Mouse (Mus musculus) kidney, postnatal 25 days (tissue): ENCODE data around the gene Ugt1a6a.
"Not testable (repeated sequence)": the region's sequence is repeated elsewhere in the genome, so short reads cannot be mapped to it uniquely, and the experiment has no call there.

ENCODE experiments used
- DNase-seq, 2 experiments: peaks; one replicate each; pipeline ENCODE4 v3.0.0; 2021; ENCODE audit warnings: mixed read lengths in 2 of 2

Gene Ugt1a6a

GRCm38 (mm10) chr1:88135229-88135904 lies 758 bp downstream of the Ugt1a6a start:
- not testable (repeated sequence) for DNase-seq

DNA sequence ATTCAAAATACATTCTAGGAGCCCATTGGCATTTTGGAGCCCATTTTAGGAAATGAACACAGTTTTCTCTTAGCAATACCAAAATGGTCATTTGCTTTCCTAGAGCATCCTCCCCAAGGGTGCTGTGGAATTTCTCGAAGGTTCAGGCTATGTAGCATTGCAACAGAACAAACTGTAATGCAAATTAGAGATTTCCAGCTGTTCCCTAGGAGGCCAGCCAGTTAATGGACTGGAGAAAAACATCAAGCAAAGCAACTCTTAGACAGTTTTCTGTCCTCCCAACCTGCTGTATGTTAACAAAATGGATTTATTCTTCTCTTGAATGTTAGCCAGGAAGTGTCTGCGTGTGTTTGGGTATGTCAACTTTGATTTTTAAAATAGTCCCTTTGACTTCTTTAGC lies 2.0 kb downstream of the Ugt1a6a start:
- no peak for DNase-seq

DNA sequence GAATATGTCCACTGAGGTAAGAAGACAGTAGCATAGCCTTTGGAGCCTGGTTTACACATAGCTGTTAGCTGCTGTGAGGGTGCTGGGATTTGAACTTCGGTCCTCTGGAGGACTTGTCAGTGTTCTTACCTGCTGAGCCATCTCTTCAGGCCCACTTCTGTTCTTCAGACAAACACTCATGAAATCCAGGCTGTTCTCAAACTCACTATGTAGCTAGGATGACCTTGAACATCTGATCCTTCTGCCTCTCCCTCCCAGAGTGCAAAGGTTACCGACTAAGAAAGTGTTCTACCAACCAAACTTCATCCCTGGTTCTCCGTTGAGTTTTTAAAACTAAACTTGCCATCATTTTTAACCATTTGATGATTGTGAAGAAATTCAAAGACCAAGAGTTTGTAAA lies 2.7 kb downstream of the Ugt1a6a start:
- no peak for DNase-seq

DNA sequence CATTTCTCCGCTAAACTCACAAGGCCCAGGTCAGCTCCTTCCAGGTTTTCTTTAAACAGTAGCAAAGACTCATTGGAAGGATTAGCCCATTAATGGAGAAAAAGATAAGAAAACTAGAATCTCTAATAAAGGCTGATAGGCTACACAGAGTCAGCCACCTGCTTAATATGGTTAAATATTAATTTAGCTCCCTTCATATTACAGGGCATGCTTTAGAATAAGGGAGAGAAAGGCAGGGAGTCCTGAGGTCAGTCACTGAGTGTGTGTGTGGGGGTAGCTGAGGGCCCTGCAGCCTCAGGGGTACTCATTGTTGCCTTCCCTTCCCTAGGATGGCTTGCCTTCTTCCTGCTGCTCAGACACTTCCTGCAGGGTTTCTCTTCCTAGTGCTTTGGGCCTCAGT lies 3.5 kb downstream of the Ugt1a6a start:
- DNase-seq = no peak

GRCm38 (mm10) chr1:88140492-88140891 lies 5.9 kb downstream of the Ugt1a6a start:
- peak; percentile 74 to 75 for DNase-seq

- peak; percentile 81 to 86 for DNase-seq
Observed at GRCm38 (mm10) chr1:88143966-88144675, 9.5 kb downstream of the Ugt1a6a start.

DNA sequence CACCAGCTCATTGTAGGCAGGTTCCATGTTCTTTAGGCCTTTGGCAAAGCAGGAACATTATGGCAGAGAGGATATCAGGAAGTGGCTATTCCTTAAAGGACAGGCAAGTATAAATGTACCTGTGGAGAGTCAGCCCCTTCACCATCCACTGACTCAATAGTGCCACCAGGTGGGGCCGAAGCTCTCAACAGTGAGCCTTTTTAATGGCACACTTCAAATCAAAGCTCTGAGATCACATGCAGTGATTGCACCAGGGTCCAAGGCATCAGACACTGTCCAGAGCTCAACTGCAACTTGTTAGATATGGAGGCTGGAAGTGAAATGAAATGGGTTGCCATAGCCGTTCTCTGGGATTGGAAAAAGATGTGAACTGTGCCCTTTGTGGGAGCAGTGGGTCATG lies 10.7 kb downstream of the Ugt1a6a start:
- peak; percentile 51 to 61 for DNase-seq

DNA sequence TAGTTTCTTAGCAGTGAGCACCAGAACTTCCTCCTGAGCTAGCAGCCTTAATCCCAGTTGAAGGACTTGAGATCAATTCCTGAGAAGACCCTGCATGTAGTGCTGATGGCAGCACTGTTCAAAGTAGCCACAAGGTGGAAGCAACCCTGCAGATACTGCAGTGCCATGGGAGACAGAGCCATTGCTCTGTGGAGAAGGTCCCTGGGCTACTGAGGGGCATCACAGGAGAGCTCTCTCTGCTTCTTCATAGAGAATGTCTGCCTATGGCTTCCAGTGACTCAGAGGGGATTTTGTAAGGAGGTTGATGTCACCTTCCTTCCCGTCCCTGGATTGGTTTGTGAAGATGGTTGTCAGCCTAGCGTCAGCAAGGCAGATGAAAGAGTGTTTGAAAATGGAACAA lies 15.5 kb downstream of the Ugt1a6a start:
- not testable (repeated sequence) for DNase-seq

DNA sequence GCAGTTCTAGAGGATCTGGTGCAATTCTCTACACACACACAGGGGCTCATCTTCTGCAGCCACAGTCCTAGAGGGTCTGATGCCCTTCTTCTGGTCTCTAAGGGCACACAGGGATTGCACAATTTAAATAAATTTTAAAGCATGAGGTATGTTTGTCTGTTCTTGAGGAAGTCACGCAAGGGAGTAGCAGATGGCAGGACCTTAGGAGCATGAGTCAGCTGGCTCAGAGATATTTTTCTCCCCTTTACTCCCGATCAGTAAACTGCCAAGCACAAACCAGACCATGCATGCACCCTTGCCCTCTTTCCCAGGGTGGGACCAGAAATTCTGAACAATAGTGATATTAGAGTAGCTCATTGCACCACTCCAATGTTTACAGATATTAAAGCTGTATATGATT lies 23.8 kb downstream of the Ugt1a6a start:
- DNase-seq = no peak

- no peak for DNase-seq
Observed at GRCm38 (mm10) chr1:88165711-88166110, 31.1 kb downstream of the Ugt1a6a start, which contains the start of gene Ugt1a5. Gene Ugt1a5 (plus strand): TSS chr1:88166012.

GRCm38 (mm10) chr1:88172190-88172589 lies 37.6 kb downstream of the Ugt1a6a start:
- not testable (repeated sequence) for DNase-seq

GRCm38 (mm10) chr1:88179657-88180056 lies 45.0 kb downstream of the Ugt1a6a start:
- DNase-seq = no peak

DNA sequence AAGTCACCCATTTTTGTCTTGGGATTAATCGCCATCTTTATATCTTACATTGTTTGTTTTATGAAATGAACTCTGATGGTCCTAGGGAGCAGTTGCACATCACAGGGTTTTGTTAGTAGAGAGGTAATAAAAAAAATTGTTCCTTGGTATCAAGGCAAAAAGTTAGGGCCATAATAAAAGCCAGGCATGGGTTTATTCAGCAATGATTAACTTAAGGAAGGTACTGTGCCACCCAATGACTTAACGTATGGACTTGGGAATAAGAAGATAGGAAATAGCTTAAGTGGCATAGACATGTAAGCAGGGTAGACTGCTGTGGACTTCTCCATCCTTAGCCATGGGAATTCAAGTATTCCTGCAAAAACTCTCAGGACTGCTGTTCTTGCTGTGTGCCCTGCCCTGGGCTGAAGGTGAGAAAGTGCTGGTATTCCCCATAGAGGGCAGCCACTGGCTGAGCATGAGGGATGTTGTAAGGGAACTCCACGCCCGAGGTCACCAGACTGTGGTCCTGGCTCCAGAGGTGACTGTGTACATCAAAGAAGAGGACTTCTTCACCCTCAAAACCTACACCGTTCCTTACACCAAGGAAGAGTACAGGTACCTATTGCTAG lies 51.8 kb downstream of the Ugt1a6a start:
- no peak for DNase-seq

GRCm38 (mm10) chr1:88192136-88192535 lies 57.5 kb downstream of the Ugt1a6a start:
- no peak for DNase-seq

GRCm38 (mm10) chr1:88195687-88196086 lies 61.1 kb downstream of the Ugt1a6a start:
- peak; percentile 80 to 84 for DNase-seq

DNA sequence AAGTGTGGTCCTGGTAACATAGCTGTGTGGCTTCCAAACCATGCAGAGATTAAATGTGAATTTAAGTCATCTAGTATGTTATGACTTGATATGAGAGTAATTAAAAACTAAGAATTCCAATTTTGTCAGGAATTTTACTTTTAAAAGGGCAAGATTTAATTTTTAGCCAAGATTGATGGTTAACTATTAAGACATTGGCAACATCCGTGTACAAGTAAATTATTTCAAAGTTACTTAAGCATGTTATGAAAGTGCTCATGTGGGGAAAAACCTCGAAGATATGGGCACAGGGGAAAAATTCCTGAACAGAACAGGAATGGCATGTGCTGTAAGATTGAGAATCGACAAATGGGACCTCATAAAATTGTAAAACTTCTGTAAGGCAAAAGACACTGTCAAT lies 62.8 kb downstream of the Ugt1a6a start:
- no peak for DNase-seq

DNA sequence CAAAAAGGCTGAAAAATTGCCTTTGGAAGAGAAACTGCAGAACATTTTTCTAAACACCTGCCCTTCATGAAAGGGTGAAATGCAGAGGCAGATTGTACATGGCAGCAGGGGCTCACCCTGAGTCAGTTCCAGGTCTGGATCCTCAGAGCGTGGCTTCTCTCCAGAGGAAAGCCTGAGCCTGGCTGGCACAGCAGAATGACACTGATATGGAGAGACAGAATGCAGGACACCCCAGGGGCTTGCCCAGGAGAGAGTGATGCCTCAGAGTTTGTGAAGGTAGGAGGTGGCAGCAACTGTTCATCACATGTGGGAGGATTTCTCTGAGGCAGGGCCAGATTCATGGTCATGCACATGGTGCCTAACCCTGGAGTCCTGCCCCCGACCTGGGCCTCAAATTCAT lies 65.4 kb downstream of the Ugt1a6a start:
- DNase-seq = peak in 1 of 2 experiments; percentile 48

DNA sequence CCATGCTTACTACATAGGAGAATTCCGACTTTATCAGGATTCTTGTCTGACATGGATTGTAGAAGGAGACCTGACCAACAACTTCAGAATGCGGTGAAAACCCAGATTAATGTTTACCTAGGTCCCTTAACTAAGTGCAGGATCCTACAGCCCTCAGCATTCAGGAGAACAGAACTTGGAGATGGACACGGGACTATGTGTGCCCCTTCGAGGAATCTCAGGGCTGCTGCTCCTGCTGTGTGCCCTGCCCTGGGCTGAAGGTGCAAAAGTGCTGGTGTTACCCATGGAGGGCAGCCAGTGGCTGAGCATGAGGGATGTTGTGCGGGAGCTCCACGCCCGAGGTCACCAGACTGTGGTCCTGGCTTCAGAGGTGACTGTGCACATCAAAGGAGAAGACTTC lies 65.8 kb downstream of the Ugt1a6a start, which contains the start of gene Ugt1a2:
Ugt1a2 (plus strand) TSS at position 146 of the 400 bp plus-strand sequence.
- DNase-seq = peak; percentile 48 to 88

GRCm38 (mm10) chr1:88205294-88205922 lies 70.8 kb downstream of the Ugt1a6a start, which contains the start of gene Dnajb3:
Gene Dnajb3 (minus strand): TSS chr1:88205782.
- peak; percentile 75 to 90 for DNase-seq

GRCm38 (mm10) chr1:88206843-88207479 lies 72.4 kb downstream of the Ugt1a6a start:
- DNase-seq = no peak

GRCm38 (mm10) chr1:88211812-88212211 lies 77.2 kb downstream of the Ugt1a6a start, which contains the start of gene Ugt1a1:
Gene Ugt1a1 (plus strand): TSS chr1:88211959.
- peak; percentile 43 to 64 for DNase-seq

DNA sequence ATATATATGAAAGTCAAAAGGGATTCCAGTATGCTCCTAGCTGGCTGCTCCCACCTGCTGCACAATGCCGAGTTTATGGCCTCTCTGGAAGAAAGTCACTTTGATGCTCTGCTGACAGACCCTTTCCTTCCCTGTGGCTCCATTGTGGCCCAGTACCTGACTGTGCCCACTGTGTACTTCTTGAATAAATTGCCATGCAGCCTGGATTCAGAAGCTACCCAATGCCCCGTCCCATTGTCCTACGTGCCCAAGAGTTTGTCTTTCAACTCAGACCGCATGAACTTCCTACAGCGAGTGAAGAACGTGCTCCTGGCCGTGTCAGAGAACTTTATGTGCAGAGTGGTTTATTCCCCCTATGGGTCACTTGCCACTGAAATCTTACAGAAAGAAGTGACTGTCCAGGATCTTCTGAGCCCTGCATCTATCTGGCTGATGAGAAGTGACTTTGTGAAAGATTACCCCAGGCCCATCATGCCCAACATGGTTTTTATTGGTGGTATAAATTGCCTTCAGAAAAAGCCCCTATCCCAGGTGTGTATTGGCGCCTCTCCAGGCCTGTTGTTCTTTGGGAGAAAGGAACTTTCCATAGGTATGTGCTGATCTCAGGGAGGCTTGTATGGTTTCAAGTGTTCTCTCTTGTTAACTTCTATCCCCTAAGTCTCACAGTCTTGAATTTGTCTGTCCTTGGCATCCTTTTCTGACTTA lies 77.9 kb downstream of the Ugt1a6a start:
- DNase-seq = peak; percentile 24 to 39
